Mouse (Mus musculus): ENCODE measurements at regions not wholly inside any gene's neighbourhood (a gene's known extent, or its start where the extent isn't known, plus 50 kb on each side); places are given as distances from the start of the nearest gene placed in this dataset.

DNA sequence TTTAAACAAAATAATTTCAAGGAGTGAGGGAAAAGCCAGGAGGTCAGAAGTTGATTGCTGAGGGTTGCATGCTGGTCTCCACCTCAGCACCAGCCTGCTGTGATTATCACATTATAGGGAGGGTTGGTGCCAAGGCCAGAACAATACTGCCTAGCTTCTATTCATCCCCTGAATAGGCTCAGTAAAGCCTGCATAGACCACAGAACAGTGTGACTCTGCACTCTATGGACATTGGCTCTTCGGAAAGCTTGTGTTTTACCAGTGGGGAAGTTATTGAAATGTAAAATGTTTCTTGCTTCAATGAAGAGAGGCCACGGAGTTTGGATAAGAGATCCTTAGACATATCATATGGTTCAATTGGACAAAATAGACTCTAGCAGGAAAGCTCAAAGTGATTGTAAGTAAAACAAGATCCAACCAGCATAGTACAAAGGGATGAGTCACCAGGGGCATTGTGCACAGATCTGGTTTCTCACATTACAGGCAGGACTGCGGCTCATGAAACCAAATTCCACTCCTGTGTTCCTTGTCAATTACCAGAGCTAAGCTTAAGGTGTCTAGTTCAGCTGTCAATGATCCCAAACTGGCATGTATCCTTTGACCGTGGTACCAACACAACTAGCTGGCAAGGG lies 320.8 kb upstream of the Cd180 start:
- DNase-seq, result no peak

DNA sequence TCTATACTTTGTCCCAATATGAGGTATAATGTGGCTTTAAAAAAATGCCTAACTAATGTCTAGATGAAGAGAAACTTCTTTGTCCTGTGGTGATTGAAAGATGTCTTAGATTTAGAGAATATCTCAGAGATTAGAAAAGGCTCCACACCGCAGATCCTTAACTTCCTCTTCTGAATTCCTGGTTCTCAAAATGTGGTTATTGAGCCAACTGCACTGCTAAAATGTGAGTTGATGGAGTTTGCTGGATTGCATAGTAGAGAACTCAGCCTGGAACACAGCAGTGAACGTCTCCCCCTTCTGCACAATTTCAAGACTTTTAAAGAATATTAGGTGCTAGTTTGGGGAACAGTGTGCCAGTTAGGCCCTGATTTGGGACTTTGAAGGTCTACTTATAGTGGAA lies 312.7 kb upstream of the Cd180 start:
- no peak for DNase-seq

- DNase-seq, result peak; percentile 31 to 33
Observed at GRCm38 (mm10) chr13:102391911-102392310, 301.4 kb upstream of the Cd180 start.

- DNase-seq, result no peak
Observed at GRCm38 (mm10) chr13:102392868-102393661, 300.3 kb upstream of the Cd180 start.

GRCm38 (mm10) chr13:102393662-102393970 lies 299.7 kb upstream of the Cd180 start:
- no peak for DNase-seq

DNA sequence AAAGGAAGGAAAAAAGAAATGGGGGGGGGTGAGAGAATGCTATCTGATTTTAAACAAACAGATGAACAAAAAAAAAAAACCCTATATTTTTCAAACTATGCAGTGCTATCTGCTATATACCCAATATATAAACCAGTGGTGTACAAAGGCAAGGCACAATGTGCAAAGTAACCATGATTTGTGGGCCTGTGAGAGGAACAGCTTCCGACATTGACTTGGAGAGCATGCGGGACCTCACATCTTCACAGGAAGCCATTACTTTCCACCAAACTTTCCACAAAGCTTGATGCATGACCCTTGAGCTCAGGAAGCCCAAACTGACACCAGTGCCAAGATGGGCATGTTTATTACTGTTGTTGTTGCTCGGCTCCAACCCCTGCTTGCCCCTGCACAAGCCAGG lies 299.3 kb upstream of the Cd180 start:
- no peak for DNase-seq

DNA sequence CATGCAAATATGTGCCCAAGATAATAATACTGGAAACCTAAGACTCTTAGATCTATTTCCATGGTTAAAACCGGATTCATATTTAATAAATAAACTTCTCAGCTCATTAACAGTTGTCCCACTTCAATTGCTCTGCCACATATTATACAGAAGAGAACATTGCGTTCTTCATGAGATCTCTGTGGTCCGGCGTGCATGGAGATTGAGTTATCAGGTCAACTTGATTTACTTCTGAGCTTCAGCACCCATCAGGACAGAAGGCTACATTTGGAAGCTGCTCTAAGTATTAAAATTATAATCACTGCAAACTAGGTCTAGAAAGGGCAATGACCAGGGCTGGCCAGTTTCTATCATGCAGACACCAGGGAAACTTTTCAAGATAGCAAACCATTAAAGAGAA lies 295.9 kb upstream of the Cd180 start:
- DNase-seq, result no peak

- no peak for DNase-seq
Observed at GRCm38 (mm10) chr13:102411840-102412239, 281.5 kb upstream of the Cd180 start.

GRCm38 (mm10) chr13:102434372-102434954 lies 258.9 kb upstream of the Cd180 start:
- DNase-seq, result no peak

- DNase-seq, result no peak
Observed at GRCm38 (mm10) chr13:102442676-102443075, 250.7 kb upstream of the Cd180 start.

- no peak for DNase-seq
Observed at GRCm38 (mm10) chr13:102447310-102447709, 246.0 kb upstream of the Cd180 start.

GRCm38 (mm10) chr13:102449416-102450121 lies 243.8 kb upstream of the Cd180 start:
- no peak for DNase-seq

- peak in 1 of 2 experiments; percentile 7 for DNase-seq
Observed at GRCm38 (mm10) chr13:102451176-102451575, 242.2 kb upstream of the Cd180 start.

- DNase-seq, result no peak
Observed at GRCm38 (mm10) chr13:102458711-102459110, 234.6 kb upstream of the Cd180 start.

DNA sequence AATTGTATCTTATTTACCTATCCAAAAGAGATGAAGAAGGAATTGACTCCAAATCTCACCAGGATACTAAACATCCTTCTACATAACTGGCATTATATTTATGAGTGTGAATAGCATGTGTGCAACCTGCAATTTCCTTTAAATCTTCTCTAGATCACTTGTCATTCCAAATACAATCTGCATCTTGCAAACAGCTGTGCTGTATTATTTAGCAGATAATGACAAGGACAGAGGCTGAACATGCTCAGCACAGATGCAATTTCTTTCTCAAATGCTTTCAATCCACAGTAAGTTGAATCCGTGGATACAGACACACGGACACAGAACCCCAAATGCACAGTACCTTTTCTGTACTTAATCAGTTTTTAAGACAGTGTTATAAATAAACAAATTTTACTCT lies 229.4 kb upstream of the Cd180 start:
- DNase-seq, result no peak

DNA sequence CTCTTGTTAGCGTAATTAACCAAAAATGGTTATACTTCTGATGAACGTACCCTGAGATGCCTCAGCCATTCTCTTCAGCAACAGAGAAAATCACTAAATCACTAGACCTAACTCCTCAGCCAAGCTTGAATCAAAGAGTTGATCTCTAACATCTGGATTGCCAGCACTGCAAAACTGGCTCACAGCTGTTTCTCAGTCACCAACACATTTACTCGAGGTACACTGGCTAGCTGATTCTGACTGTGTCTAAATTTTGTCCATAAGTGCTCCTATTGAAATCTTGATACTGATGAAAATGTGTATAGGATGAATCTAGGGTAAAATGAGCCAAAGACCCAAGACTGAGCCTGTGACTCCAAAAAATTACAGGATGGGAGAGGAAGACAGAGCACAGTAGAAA lies 211.5 kb upstream of the Cd180 start:
- DNase-seq, result no peak

DNA sequence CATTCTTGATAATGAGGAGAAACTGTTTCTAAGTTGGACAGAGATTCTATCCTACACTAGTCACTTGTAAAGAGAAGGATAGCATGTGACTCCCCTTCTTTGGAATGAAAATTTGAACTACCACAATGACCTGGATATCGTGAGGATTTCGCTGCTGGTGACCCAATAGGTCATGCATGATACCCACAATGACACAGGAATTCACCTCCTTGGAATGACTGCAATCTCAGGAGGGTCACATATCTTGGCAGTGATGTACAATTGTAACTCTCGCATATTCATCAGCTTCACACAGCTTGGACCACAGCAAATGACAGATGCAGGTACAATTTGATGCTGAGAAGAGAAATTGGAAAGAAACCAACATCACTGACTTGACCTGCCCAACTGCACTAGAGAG lies 210.9 kb upstream of the Cd180 start:
- DNase-seq, result no peak

GRCm38 (mm10) chr13:102487416-102488097 lies 205.8 kb upstream of the Cd180 start:
- DNase-seq, result no peak

- no peak for DNase-seq
Observed at GRCm38 (mm10) chr13:102491370-102491769, 202.0 kb upstream of the Cd180 start.

GRCm38 (mm10) chr13:102504157-102504947 lies 189.0 kb upstream of the Cd180 start:
- no peak for DNase-seq

- no peak for DNase-seq
Observed at GRCm38 (mm10) chr13:102507226-102507625, 186.1 kb upstream of the Cd180 start.

- DNase-seq, result no peak
Observed at GRCm38 (mm10) chr13:102507916-102508315, 185.4 kb upstream of the Cd180 start.

All from heart, adult 18-20 months (tissue).